Mouse (Mus musculus) kidney, adult 2 months (tissue): Measurements from ENCODE around the gene Dydc1. TPM values are rescaled to one million over a fixed set of nuclear protein-coding genes. Genes with fewer than 3 reads are reported as not detected.

Experiments used
- DNase-seq: peaks from one replicate; pipeline ENCODE4 v3.0.0; 2021
- H3K27ac ChIP-seq: fragments of 200-500 bp; 2 replicates; pipeline ENCODE4 v1.5.1; 2012; ENCODE audit warnings: low read depth, low read length, control low read depth, inconsistent platforms; ENCODE audit not compliant: insufficient read depth
- H3K27me3 ChIP-seq: fragments of 200-500 bp; replicated peaks from 2 replicates; pipeline ENCODE4 v1.6.1; 2012; ENCODE audit warnings: mild to moderate bottlenecking, moderate library complexity, low read length, inconsistent platforms; ENCODE audit not compliant: control insufficient read depth, insufficient read depth
- H3K36me3 ChIP-seq: fragments of 200-500 bp; 2 replicates; pipeline ENCODE4 v1.6.1; 2012; ENCODE audit warnings: mild to moderate bottlenecking, moderate library complexity, low read length, inconsistent platforms; ENCODE audit not compliant: control insufficient read depth, insufficient read depth
- H3K4me1 ChIP-seq: fragments of 200-500 bp; 2 replicates; pipeline ENCODE4 v1.6.1; 2011; ENCODE audit warnings: low read length; ENCODE audit not compliant: control insufficient read depth, insufficient read depth
- H3K4me3 ChIP-seq: fragments of 200-500 bp; 2 replicates; pipeline ENCODE4 v1.5.1; 2011; ENCODE audit warnings: mild to moderate bottlenecking, low read depth, low read length, control low read depth; ENCODE audit not compliant: insufficient read depth
- CTCF ChIP-seq: fragments of 200-500 bp; conservative IDR thresholded peaks from 2 replicates; pipeline ENCODE4 v1.5.1; 2011; ENCODE audit warnings: low read depth, mild to moderate bottlenecking, control low read depth, low read length, moderate library complexity, mixed read lengths; ENCODE audit not compliant: insufficient read depth, insufficient read length
- POLR2A ChIP-seq: fragments of 200-500 bp; IDR thresholded peaks from one replicate; pipeline ENCODE4 v1.6.1; 2011; ENCODE audit warnings: low read depth, low read length, control low read depth
- WGBS: fragments of 180-500 bp; shearing (Covaris S2); methylation state at CpG from one replicate; pipeline ENCODE4 v1.1.7; 2018; 5-methylcytosine and 5-hydroxymethylcytosine counted together
- polyA plus RNA-seq: library from polyadenylated mRNA; depleted of rRNA; stranded (reverse); fragments of >200 nt; gene quantifications from 2 replicates; pipeline ENCODE4 v1.2.3, GENCODE M21; 2012

Dydc1 gene
- polyA plus RNA-seq, 1 experiment = not detected

DNA sequence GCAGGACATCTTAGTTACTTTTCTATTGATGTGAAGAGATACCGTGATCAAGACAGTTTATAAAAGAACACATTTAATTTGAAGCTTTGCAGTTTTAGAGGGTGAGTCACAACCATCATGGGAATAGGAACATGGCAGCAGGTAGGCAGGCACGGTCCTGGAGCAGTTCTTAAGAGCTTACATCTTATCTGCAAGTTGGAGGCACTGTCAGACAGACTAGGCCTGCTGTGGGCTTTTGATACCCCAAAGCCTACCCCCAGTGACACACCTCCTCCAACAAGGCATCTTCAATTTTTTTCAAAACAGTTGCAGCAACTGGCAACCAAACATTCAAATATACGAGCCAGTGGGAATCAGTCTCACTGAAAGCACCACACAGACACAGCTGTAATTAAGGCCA lies 2.4 kb upstream of the Dydc1 start:
- TF ChIP-seq CTCF = no peak
- no peak for TF ChIP-seq POLR2A
- no peaks in the 10 kb centered on the region for H3K36me3 ChIP-seq
- no peak overlapping the region for H3K4me3 ChIP-seq
- no peaks in the 10 kb centered on the region for H3K27me3 ChIP-seq
- no peak for DNase-seq
- H3K27ac ChIP-seq = no peak overlapping the region
- H3K4me1 ChIP-seq = no peaks in the 10 kb centered on the region
- 89% methylated on average over 3 of the region's 3 CpGs for WGBS

DNA sequence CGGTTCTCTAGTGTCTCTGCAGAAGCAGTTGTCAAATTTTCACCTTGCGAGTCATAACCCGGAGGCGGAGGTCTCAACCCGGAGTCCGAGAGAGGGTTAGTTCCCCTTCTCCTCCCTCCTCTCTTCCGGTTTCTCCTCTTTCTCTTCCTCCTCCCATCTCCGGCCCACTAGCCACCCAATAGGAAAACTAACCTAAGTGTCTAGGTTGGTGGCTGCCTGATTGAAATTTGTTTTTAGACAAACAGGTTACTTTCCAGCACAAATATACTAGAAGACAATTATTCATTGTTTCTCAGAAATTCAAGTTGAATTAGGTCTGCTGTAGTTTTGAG lies 199 bp downstream of the Dydc1 start:
- Histone ChIP-seq H3K4me1 (no peaks in the 10 kb centered on the region), H3K27me3 (no peaks in the 10 kb centered on the region), H3K4me3 (peak overlapping the region; percentile 35; the same call in 1 of the 2 replicates), H3K36me3 (no peaks in the 10 kb centered on the region), H3K27ac (no peak overlapping the region)
- WGBS = 2% methylated on average over 8 of the region's 8 CpGs
- no peak for TF ChIP-seq POLR2A
- TF ChIP-seq CTCF = no peak
- DNase-seq = no peak

DNA sequence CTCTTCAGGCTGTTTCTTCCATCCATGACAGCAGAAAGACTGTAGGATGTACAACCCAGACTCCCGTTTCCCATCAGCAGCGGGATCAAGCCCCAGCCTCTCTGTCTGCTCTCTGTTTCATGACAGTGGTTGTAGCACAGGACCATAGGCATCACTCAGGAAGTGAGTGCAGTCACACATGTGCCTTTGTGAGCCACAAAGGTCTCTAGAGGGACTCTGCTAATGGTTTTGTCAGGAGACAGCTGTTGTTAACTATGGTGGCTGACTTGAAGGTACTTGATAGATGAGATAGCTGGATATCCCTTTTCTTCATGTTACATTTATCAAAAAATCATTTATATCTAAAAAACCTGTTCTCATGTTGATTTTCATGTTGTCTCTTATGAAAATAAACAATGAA lies 9.7 kb downstream of the Dydc1 start:
- Histone ChIP-seq H3K4me3 (no peak overlapping the region), H3K36me3 (no peaks in the 10 kb centered on the region), H3K4me1 (no peaks in the 10 kb centered on the region), H3K27me3 (no peaks in the 10 kb centered on the region), H3K27ac (no peak overlapping the region)
- DNase-seq = no peak
- TF ChIP-seq CTCF = no peak
- TF ChIP-seq POLR2A = no peak
- 89% methylated on average over 2 of the region's 2 CpGs for WGBS

DNA sequence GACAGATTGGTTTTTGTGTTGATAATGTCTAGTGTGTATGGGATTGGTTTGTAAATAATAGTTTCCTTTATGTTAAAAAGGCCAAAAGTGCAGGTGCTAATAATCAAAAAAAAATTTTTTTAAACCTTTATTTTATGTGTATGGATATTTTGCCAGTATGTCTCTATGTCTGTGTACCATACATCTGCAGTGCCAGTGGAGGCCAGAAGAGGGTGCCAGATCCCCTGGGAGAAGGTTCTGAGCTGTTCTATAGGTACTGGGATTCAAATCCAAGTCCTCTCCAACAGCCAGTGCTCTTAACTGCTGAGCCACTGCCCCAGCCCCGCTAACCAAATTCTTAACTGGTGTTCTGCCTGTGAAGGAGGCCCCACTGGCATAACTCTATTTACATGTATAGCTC lies 14.8 kb downstream of the Dydc1 start:
- Histone ChIP-seq H3K36me3 (no peaks in the 10 kb centered on the region), H3K27ac (no peak overlapping the region), H3K4me1 (no peaks in the 10 kb centered on the region), H3K4me3 (no peak overlapping the region), H3K27me3 (no peaks in the 10 kb centered on the region)
- WGBS = 85% methylated on average over 1 of the region's 1 CpGs
- peak; percentile 2 for DNase-seq
- TF ChIP-seq CTCF (peak; percentile 43), POLR2A (no peak)

DNA sequence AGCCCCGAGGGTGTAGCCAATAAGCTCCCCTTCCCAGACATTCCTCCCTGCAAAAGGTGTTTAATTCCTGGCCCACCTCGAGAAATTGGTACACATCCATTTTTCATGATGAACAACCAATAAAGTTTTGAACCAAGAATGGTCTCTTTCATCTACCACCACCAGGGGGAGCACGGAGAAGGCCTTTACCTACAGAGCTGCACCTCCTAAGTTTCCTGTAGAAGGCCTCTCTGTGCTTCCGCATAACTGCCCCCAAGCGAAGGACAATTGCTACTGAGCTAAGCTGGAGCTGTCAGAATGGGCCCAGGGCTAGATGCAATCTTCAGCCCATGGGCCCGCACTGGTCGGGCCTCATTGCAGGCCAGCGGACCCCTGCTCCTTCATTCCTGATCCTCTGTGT lies 18.1 kb downstream of the Dydc1 start:
- H3K27ac ChIP-seq = no peak overlapping the region
- DNase-seq = peak; percentile 13
- peak; percentile 48 for TF ChIP-seq CTCF
- TF ChIP-seq POLR2A = no peak
- 53% methylated on average over 8 of the region's 8 CpGs for WGBS
- no peak overlapping the region for H3K4me3 ChIP-seq
- no peaks in the 10 kb centered on the region for H3K27me3 ChIP-seq
- no peaks in the 10 kb centered on the region for H3K36me3 ChIP-seq
- H3K4me1 ChIP-seq = no peaks in the 10 kb centered on the region

DNA sequence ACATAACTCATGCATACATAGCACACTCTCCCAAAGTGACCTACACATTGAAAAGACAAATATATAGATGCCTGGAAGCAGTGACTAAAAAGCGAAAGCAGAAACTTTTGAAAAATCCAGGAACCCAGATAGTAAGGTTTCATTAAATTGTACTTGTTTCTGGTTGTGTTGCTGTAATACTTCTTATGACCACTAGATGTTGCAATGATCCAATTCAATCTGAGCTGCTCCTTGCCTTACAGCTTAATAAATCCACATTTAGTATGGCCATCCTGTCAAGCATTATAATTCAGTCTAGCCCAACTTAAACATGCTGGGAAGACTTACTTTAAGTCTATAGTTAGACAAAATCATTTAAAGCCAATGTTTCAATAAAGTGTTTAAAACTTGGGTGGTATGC lies 21.4 kb downstream of the Dydc1 start:
- H3K27ac ChIP-seq = no peak overlapping the region
- TF ChIP-seq CTCF (peak; percentile 41), POLR2A (no peak)
- no peaks in the 10 kb centered on the region for H3K4me1 ChIP-seq
- WGBS = 60% methylated on average over 1 of the region's 1 CpGs
- DNase-seq = no peak
- H3K36me3 ChIP-seq = no peaks in the 10 kb centered on the region
- no peaks in the 10 kb centered on the region for H3K27me3 ChIP-seq
- no peak overlapping the region for H3K4me3 ChIP-seq

DNA sequence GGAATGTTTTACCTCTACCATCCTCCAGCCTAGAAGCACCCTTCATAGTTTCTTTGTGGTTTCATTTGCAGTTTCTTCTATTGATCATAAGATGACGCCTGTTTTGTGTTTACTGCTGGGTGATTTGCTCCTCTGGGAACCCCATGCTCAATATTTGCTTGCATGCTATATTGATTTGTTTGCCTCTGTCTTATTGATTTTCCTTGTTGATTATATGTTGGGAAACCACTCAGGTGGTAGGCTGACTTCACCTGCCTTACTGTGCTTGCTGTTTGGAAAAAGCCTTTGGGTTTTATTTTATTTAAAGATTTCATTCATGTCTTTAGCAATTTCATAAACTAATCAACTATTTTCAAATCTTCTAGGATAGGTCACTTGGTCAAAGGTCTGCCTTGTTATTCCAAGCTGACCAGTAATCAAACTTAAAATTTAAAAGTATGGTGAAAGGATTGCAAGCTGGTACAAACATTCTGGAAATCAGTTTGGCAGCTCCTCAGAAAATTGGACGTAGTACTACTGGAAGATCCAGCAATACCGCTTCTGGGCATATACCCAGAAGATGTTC lies 23.7 kb downstream of the Dydc1 start:
- 89% methylated on average over 3 of the region's 3 CpGs for WGBS
- DNase-seq = no peak
- Histone ChIP-seq H3K4me1 (no peaks in the 10 kb centered on the region), H3K27ac (no peak overlapping the region), H3K4me3 (no peak overlapping the region), H3K36me3 (no peaks in the 10 kb centered on the region), H3K27me3 (no peaks in the 10 kb centered on the region)
- TF ChIP-seq CTCF = no peak
- TF ChIP-seq POLR2A = no peak
